ENCODE assay signal across 7 mouse cellular contexts in genomic region chr1:74763081-74763480, GRCm38 (mm10). TPM values are rescaled to one million over a fixed set of nuclear protein-coding genes. Genes with fewer than 3 reads are reported as not detected.
DNase-seq lines count a peak whose midpoint lies in the region; ATAC-seq lines count a peak whose summit lies in the region.

No protein-coding gene starts in this region.

- 5% methylated on average over 6 of the region's 6 CpGs for WGBS in midbrain, embryonic 14.5 days
- 5% methylated on average over 6 of the region's 6 CpGs for WGBS in midbrain, embryonic 16.5 days
- WGBS in limb, embryonic 11.5 days: 5% methylated on average over 6 of the region's 6 CpGs

- no peak overlapping the region for H3K4me3 ChIP-seq in midbrain, embryonic 14.5 days (replicated peaks; ENCODE audit: low read depth, low read length)
- H3K4me3 ChIP-seq in midbrain, embryonic 16.5 days (ENCODE audit: low read depth, low read length): no peak overlapping the region
- H3K4me3 ChIP-seq in limb, embryonic 11.5 days (ENCODE audit: low read depth, low read length): no peak overlapping the region

- H3K36me3 ChIP-seq in midbrain, embryonic 14.5 days (ENCODE audit: control insufficient read depth, insufficient read depth, low read length): no peaks in the 10 kb centered on the region
- H3K36me3 ChIP-seq in midbrain, embryonic 16.5 days (ENCODE audit: control insufficient read depth, insufficient read depth, low read length): no peaks in the 10 kb centered on the region
- no peaks in the 10 kb centered on the region for H3K36me3 ChIP-seq in limb, embryonic 11.5 days (ENCODE audit: control insufficient read depth, insufficient read depth, low read length)

- no peaks in the 10 kb centered on the region for H3K4me1 ChIP-seq in midbrain, embryonic 14.5 days (ENCODE audit: control insufficient read depth, insufficient read depth, low read length)
- no peaks in the 10 kb centered on the region for H3K4me1 ChIP-seq in midbrain, embryonic 16.5 days (ENCODE audit: control insufficient read depth, insufficient read depth, low read length)
- H3K4me1 ChIP-seq in limb, embryonic 11.5 days (ENCODE audit: control insufficient read depth, insufficient read depth, low read length): no peaks in the 10 kb centered on the region

- no peak for ATAC-seq in midbrain, embryonic 14.5 days (ENCODE audit: low FRiP score, low TSS enrichment)
- no peak for ATAC-seq in midbrain, embryonic 16.5 days
- peak; percentile 73 for ATAC-seq in hematopoietic stem cell, adult 5-6 weeks (replicated peaks in 1 of 2; ENCODE audit: insufficient read depth in 1 of 2, low FRiP score in 2 of 2, low TSS enrichment in 1 of 2, low read depth in 1 of 2, poor library complexity in 2 of 2, severe bottlenecking in 2 of 2)
- ATAC-seq in limb, embryonic 11.5 days (ENCODE audit: insufficient number of reproducible peaks, low FRiP score, low TSS enrichment, low read depth): no peak

- H3K27me3 ChIP-seq in midbrain, embryonic 14.5 days (ENCODE audit: control insufficient read depth, insufficient read depth, low read length): peaks cover 7% of the 10 kb centered on the region; the same call in 1 of the 2 replicates
- H3K27me3 ChIP-seq in midbrain, embryonic 16.5 days (ENCODE audit: control insufficient read depth, insufficient read depth, low read depth, low read length): peaks cover 11% of the 10 kb centered on the region
- H3K27me3 ChIP-seq in limb, embryonic 11.5 days (ENCODE audit: control insufficient read depth, insufficient read depth, low read length): peaks cover under 1% of the 10 kb centered on the region; the same call in 1 of the 2 replicates

- H3K27ac ChIP-seq in midbrain, embryonic 14.5 days (replicated peaks; ENCODE audit: low read depth, low read length): no peak overlapping the region
- no peak overlapping the region for H3K27ac ChIP-seq in midbrain, embryonic 16.5 days (ENCODE audit: low read length)
- H3K27ac ChIP-seq in limb, embryonic 11.5 days (replicated peaks; ENCODE audit: low read depth, low read length): no peak overlapping the region

- H3K4me2 ChIP-seq in midbrain, embryonic 14.5 days (ENCODE audit: low read length): no peak overlapping the region
- no peak overlapping the region for H3K4me2 ChIP-seq in midbrain, embryonic 16.5 days (ENCODE audit: low read length)
- H3K4me2 ChIP-seq in limb, embryonic 11.5 days (ENCODE audit: low read depth, severe bottlenecking): no peak overlapping the region

- no peak overlapping the region for H3K9ac ChIP-seq in midbrain, embryonic 14.5 days (replicated peaks; ENCODE audit: low read length)
- H3K9ac ChIP-seq in midbrain, embryonic 16.5 days (ENCODE audit: low read depth, low read length): no peak overlapping the region
- no peak overlapping the region for H3K9ac ChIP-seq in limb, embryonic 11.5 days (ENCODE audit: low read length)

- H3K9me3 ChIP-seq in midbrain, embryonic 14.5 days (ENCODE audit: control insufficient read depth, low read length): no peaks in the 10 kb centered on the region
- H3K9me3 ChIP-seq in midbrain, embryonic 16.5 days (replicated peaks; ENCODE audit: control insufficient read depth, low read length, poor library complexity, severe bottlenecking): no peaks in the 10 kb centered on the region
- no peaks in the 10 kb centered on the region for H3K9me3 ChIP-seq in limb, embryonic 11.5 days (ENCODE audit: control insufficient read depth, low read length)

- DNase-seq in midbrain, embryonic 14.5 days: peak; percentile 85
- peak; percentile 75 for DNase-seq in WW6 (ENCODE audit: low read depth, low spot score)
- DNase-seq in cerebellum, postnatal 14 days: peak; percentile 67 to 80
- DNase-seq in limb, embryonic 11.5 days (ENCODE audit: low spot score): peak; percentile 84
- peak; percentile 65 for DNase-seq in right cerebral cortex, postnatal 25 days

RNA-seq across cellular contexts. Expression of gene Wnt6, which starts 8.6 kb away (rescaled TPM):
- 2.7 TPM in 1 of 2 replicates, not detected in the other for polyA plus RNA-seq in midbrain, embryonic 14.5 days (2014; fragmentation: Nextera tagmentation; extraction: Ambion mirVana)
- polyA plus RNA-seq in midbrain, embryonic 16.5 days (2015; fragmentation: Nextera tagmentation; extraction: Ambion mirVana): 3.6 and 4.2 TPM in 2 replicates
- total RNA-seq in hematopoietic stem cell, adult 5-6 weeks (2017): not detected in 2 replicates
- polyA plus RNA-seq in limb, embryonic 11.5 days (2014; fragmentation: Nextera tagmentation; extraction: Ambion mirVana): 21.2 and 27.4 TPM in 2 replicates

RNA-seq across cellular contexts. Expression of gene Prkag3, which starts 14.1 kb away (rescaled TPM):
- polyA plus RNA-seq in midbrain, embryonic 14.5 days (2014; fragmentation: Nextera tagmentation; extraction: Ambion mirVana): not detected in 2 replicates
- not detected in 2 replicates for polyA plus RNA-seq in midbrain, embryonic 16.5 days (2015; fragmentation: Nextera tagmentation; extraction: Ambion mirVana)
- not detected in 2 replicates for total RNA-seq in hematopoietic stem cell, adult 5-6 weeks (2017)
- polyA plus RNA-seq in limb, embryonic 11.5 days (2014; fragmentation: Nextera tagmentation; extraction: Ambion mirVana): not detected in 2 replicates

RNA-seq across cellular contexts. Expression of gene Wnt10a, which starts 28.2 kb away (rescaled TPM):
- 0.11 and 0.36 TPM in 2 replicates for polyA plus RNA-seq in midbrain, embryonic 14.5 days (2014; fragmentation: Nextera tagmentation; extraction: Ambion mirVana)
- polyA plus RNA-seq in midbrain, embryonic 16.5 days (2015; fragmentation: Nextera tagmentation; extraction: Ambion mirVana): 0.10 and 0.47 TPM in 2 replicates
- total RNA-seq in hematopoietic stem cell, adult 5-6 weeks (2017): not detected in 2 replicates
- polyA plus RNA-seq in limb, embryonic 11.5 days (2014; fragmentation: Nextera tagmentation; extraction: Ambion mirVana): 1.4 and 1.6 TPM in 2 replicates

RNA-seq across cellular contexts. Expression of gene Cyp27a1, which starts 49.7 kb away (rescaled TPM):
- 0.53 and 2.1 TPM in 2 replicates for polyA plus RNA-seq in midbrain, embryonic 14.5 days (2014; fragmentation: Nextera tagmentation; extraction: Ambion mirVana)
- polyA plus RNA-seq in midbrain, embryonic 16.5 days (2015; fragmentation: Nextera tagmentation; extraction: Ambion mirVana): 1.8 and 2.8 TPM in 2 replicates
- total RNA-seq in hematopoietic stem cell, adult 5-6 weeks (2017): 4.9 and 5.3 TPM in 2 replicates
- polyA plus RNA-seq in limb, embryonic 11.5 days (2014; fragmentation: Nextera tagmentation; extraction: Ambion mirVana): 16.0 and 19.8 TPM in 2 replicates

Comparison
In these comparisons a context has a peak if more than half of its experiments do, and no peak if none do; other contexts are left out.
1. ATAC-seq: peak in hematopoietic stem cell, adult 5-6 weeks (2 of 2); none in midbrain, embryonic 14.5 days (single experiment), midbrain, embryonic 16.5 days (single experiment) and limb, embryonic 11.5 days (single experiment).
2. Peak in every context shown above with its lines, with median percentiles within 50 percentile points of each other: DNase-seq.